Mouse (Mus musculus) brain, embryonic 14.5 days (tissue): Measurements from ENCODE around the gene Gli2.

Experiments
- CTCF ChIP-seq: fragments of 200-500 bp; IDR thresholded peaks from 2 replicates; pipeline ENCODE4 v1.5.1; 2012; ENCODE audit warnings: inconsistent platforms, mild to moderate bottlenecking, moderate library complexity, borderline replicate concordance; ENCODE audit not compliant: insufficient read depth, insufficient read length; ENCODE audit errors: extremely low read depth
- POLR2A ChIP-seq: fragments of 200-500 bp; IDR thresholded peaks from 2 replicates; pipeline ENCODE4 v1.6.1; 2012; ENCODE audit warnings: mild to moderate bottlenecking, inconsistent platforms, borderline replicate concordance; ENCODE audit not compliant: poor library complexity, insufficient read depth, insufficient read length, severe bottlenecking; ENCODE audit errors: extremely low read depth

GRCm38 (mm10) chr1:118789468-118789867, 264.0 kb downstream of the Gli2 start:
- TF ChIP-seq POLR2A = no peak
- TF ChIP-seq CTCF = no peak
